In the genomic region with DNA sequence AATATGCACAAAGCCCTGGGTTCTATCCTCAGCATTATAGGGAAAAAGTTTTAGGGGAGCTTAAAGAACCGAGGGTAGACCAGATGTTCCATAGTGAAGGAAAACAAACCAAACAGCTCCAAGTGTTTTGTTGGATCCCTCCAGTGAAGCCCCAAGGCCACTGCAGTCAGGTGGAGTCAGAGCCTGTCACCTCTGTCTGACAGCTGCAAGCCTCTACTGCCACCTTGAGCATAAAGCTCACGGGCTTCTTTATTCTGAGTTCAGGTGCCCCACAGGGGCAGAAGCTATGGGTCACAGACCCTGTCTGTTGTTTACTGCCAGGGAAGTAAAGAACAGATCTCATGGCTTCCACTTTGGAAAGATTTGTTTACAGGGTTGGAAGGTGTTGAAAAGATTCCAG, we compare ENCODE assay signal across 11 mouse cellular contexts. TPM values are rescaled to one million over a fixed set of nuclear protein-coding genes. Genes with fewer than 3 reads are reported as not detected.
DNase-seq lines count a peak whose midpoint lies in the region; ATAC-seq and TF ChIP-seq lines count a peak whose summit lies in the region.
"Had no signal": no experiment of that assay in that cellular context is flagged by ENCODE, and none has a peak within 500 bp of the region (broad histone marks: within the 10 kb centered on the region; RNA-seq: fewer than 3 reads in every experiment).

No protein-coding gene starts in this region.

- H3K4me1 ChIP-seq in intestine, postnatal 0 days (replicated peaks; ENCODE audit: control insufficient read depth, insufficient read depth, low read length), result no peaks in the 10 kb centered on the region
- H3K4me1 ChIP-seq in intestine, embryonic 15.5 days (replicated peaks), result no peaks in the 10 kb centered on the region
- H3K4me1 ChIP-seq in hindbrain, embryonic 14.5 days (replicated peaks; ENCODE audit: control insufficient read depth, insufficient read depth, low read length), result no peaks in the 10 kb centered on the region
- no peaks in the 10 kb centered on the region for H3K4me1 ChIP-seq in hindbrain, embryonic 13.5 days (replicated peaks)
- H3K4me1 ChIP-seq: forebrain, embryonic 10.5 days; liver, embryonic 15.5 days had no signal

- ATAC-seq in intestine, postnatal 0 days, result no peak
- no peak for ATAC-seq in intestine, embryonic 15.5 days
- ATAC-seq in hindbrain, embryonic 14.5 days (ENCODE audit: low FRiP score), result no peak
- no peak for ATAC-seq in hindbrain, embryonic 13.5 days (ENCODE audit: low FRiP score)
- ATAC-seq: activated CD4-positive, CD25-positive, alpha-beta regulatory T cell, adult 4 months had no signal

- DNase-seq in A20 (ENCODE audit: low read depth, low spot score), result peak; percentile 33
- peak; percentile 11 for DNase-seq in ES-CJ7 (ENCODE audit: low read depth, low spot score)
- peak; percentile 31 for DNase-seq in lung, postnatal 14 days
- no peak for DNase-seq in hindbrain, embryonic 14.5 days (ENCODE audit: low spot score)

- H3K27me3 ChIP-seq in intestine, postnatal 0 days (replicated peaks; ENCODE audit: control insufficient read depth, insufficient read depth, low read length), result no peaks in the 10 kb centered on the region; the same call in 1 of the 2 replicates
- H3K27me3 ChIP-seq in intestine, embryonic 15.5 days (replicated peaks), result peaks cover 6% of the 10 kb centered on the region
- no peaks in the 10 kb centered on the region for H3K27me3 ChIP-seq in hindbrain, embryonic 14.5 days (ENCODE audit: control insufficient read depth, insufficient read depth, low read length)
- H3K27me3 ChIP-seq in hindbrain, embryonic 13.5 days, result 0 out of 2 replicates have a peak, but pooled peaks cover 7% of the 10 kb centered on the region
- H3K27me3 ChIP-seq: liver, embryonic 15.5 days had no signal

- H3K4me3 ChIP-seq in intestine, postnatal 0 days (ENCODE audit: low read depth, low read length), result no peak overlapping the region
- no peak overlapping the region for H3K4me3 ChIP-seq in intestine, embryonic 15.5 days (replicated peaks)
- H3K4me3 ChIP-seq in hindbrain, embryonic 14.5 days (replicated peaks; ENCODE audit: low read length), result no peak overlapping the region
- H3K4me3 ChIP-seq in hindbrain, embryonic 13.5 days, result no peak overlapping the region
- H3K4me3 ChIP-seq: forebrain, embryonic 10.5 days; liver, embryonic 15.5 days; myocyte had no signal

- peak; percentile 69 for TF ChIP-seq CTCF in intestine, postnatal 0 days (IDR thresholded peaks at IDR 0.05; ENCODE audit: low read depth)

- H3K36me3 ChIP-seq in intestine, postnatal 0 days (ENCODE audit: control insufficient read depth, insufficient read depth), result no peaks in the 10 kb centered on the region
- no peaks in the 10 kb centered on the region for H3K36me3 ChIP-seq in intestine, embryonic 15.5 days
- no peaks in the 10 kb centered on the region for H3K36me3 ChIP-seq in hindbrain, embryonic 14.5 days (replicated peaks; ENCODE audit: control insufficient read depth, insufficient read depth)
- H3K36me3 ChIP-seq in hindbrain, embryonic 13.5 days, result no peaks in the 10 kb centered on the region
- H3K36me3 ChIP-seq: forebrain, embryonic 10.5 days; liver, embryonic 15.5 days had no signal

- H3K9me3 ChIP-seq in intestine, postnatal 0 days (ENCODE audit: control insufficient read depth), result no peaks in the 10 kb centered on the region
- H3K9me3 ChIP-seq in intestine, embryonic 15.5 days, result no peaks in the 10 kb centered on the region
- no peaks in the 10 kb centered on the region for H3K9me3 ChIP-seq in hindbrain, embryonic 14.5 days (ENCODE audit: control insufficient read depth, low read length)
- no peaks in the 10 kb centered on the region for H3K9me3 ChIP-seq in hindbrain, embryonic 13.5 days
- H3K9me3 ChIP-seq: forebrain, embryonic 10.5 days; liver, embryonic 15.5 days had no signal

- H3K27ac ChIP-seq in intestine, postnatal 0 days (ENCODE audit: low read depth, low read length), result no peak overlapping the region
- H3K27ac ChIP-seq in intestine, embryonic 15.5 days, result no peak overlapping the region
- H3K27ac ChIP-seq in hindbrain, embryonic 14.5 days, result no peak overlapping the region
- no peak overlapping the region for H3K27ac ChIP-seq in hindbrain, embryonic 13.5 days
- H3K27ac ChIP-seq: forebrain, embryonic 10.5 days; liver, embryonic 15.5 days had no signal

- 52% methylated on average over 2 of the region's 2 CpGs for WGBS in intestine, postnatal 0 days
- 60% methylated on average over 2 of the region's 2 CpGs for WGBS in intestine, embryonic 15.5 days
- 55% methylated on average over 2 of the region's 2 CpGs for WGBS in hindbrain, embryonic 14.5 days
- WGBS in hindbrain, embryonic 13.5 days, result 58% methylated on average over 2 of the region's 2 CpGs

- no peak overlapping the region for H3K4me2 ChIP-seq in intestine, postnatal 0 days (replicated peaks; ENCODE audit: low read depth)
- H3K4me2 ChIP-seq in intestine, embryonic 15.5 days (replicated peaks), result no peak overlapping the region
- H3K4me2 ChIP-seq in hindbrain, embryonic 14.5 days (replicated peaks), result no peak overlapping the region
- no peak overlapping the region for H3K4me2 ChIP-seq in hindbrain, embryonic 13.5 days
- H3K4me2 ChIP-seq: liver, embryonic 15.5 days had no signal

- no peak overlapping the region for H3K9ac ChIP-seq in intestine, postnatal 0 days (ENCODE audit: low read depth, low read length)
- H3K9ac ChIP-seq in intestine, embryonic 15.5 days, result no peak overlapping the region
- no peak overlapping the region for H3K9ac ChIP-seq in hindbrain, embryonic 14.5 days
- no peak overlapping the region for H3K9ac ChIP-seq in hindbrain, embryonic 13.5 days
- H3K9ac ChIP-seq: liver, embryonic 15.5 days had no signal

RNA-seq across cellular contexts. Expression of gene Nyx, which starts 47.2 kb away (rescaled TPM):
- 0.09 and 0.12 TPM in 2 replicates for polyA plus RNA-seq in intestine, postnatal 0 days (2015; fragmentation: Nextera tagmentation; extraction: Ambion mirVana)
- polyA plus RNA-seq in intestine, embryonic 15.5 days (2015; fragmentation: Nextera tagmentation; extraction: Ambion mirVana), result 0.03 TPM in 1 of 2 replicates, not detected in the other
- 0.09 and 0.10 TPM in 2 replicates for polyA plus RNA-seq in hindbrain, embryonic 14.5 days (2014; fragmentation: Nextera tagmentation; extraction: Ambion mirVana)
- polyA plus RNA-seq in hindbrain, embryonic 13.5 days (2015; fragmentation: Nextera tagmentation; extraction: Ambion mirVana), result 0.18 and 0.22 TPM in 2 replicates
- polyA plus RNA-seq: activated CD4-positive, CD25-positive, alpha-beta regulatory T cell, adult 4 months; liver, embryonic 15.5 days had no signal
